Mouse (Mus musculus) intestine, embryonic 15.5 days (tissue): ENCODE measurements around the gene Ankrd44. TPM values are rescaled to one million over a fixed set of nuclear protein-coding genes. Genes with fewer than 3 reads are reported as not detected.

ENCODE experiments used
- ATAC-seq: fragments of 200-750 bp; cut with Nextera tagmentation; 2 replicates; pipeline ENCODE4 v1.8.0; 2017; ENCODE audit warnings: moderate TSS enrichment, moderate library complexity
- H3K27ac ChIP-seq: fragments of 300-500 bp; sonication (generic); 2 replicates; pipeline ENCODE4 v1.5.1; 2015; ENCODE audit warnings: mild to moderate bottlenecking, inconsistent platforms
- H3K27me3 ChIP-seq: fragments of 300-500 bp; sonication (generic); replicated peaks from 2 replicates; pipeline ENCODE4 v1.6.1; 2015; ENCODE audit warnings: inconsistent platforms
- H3K36me3 ChIP-seq: fragments of 300-500 bp; sonication (generic); 2 replicates; pipeline ENCODE4 v1.6.1; 2015; ENCODE audit warnings: inconsistent platforms
- H3K4me1 ChIP-seq: fragments of 300-500 bp; sonication (generic); replicated peaks from 2 replicates; pipeline ENCODE4 v1.6.1; 2015; ENCODE audit warnings: inconsistent platforms
- H3K4me2 ChIP-seq: fragments of 300-500 bp; sonication (generic); replicated peaks from 2 replicates; pipeline ENCODE4 v1.6.1; 2015; ENCODE audit warnings: mild to moderate bottlenecking, inconsistent platforms
- H3K4me3 ChIP-seq: fragments of 300-500 bp; sonication (generic); replicated peaks from 2 replicates; pipeline ENCODE4 v1.5.1; 2015; ENCODE audit warnings: inconsistent platforms
- H3K9ac ChIP-seq: fragments of 300-500 bp; sonication (generic); 2 replicates; pipeline ENCODE4 v1.6.1; 2015; ENCODE audit warnings: inconsistent platforms
- H3K9me3 ChIP-seq: fragments of 300-500 bp; sonication (generic); 2 replicates; pipeline ENCODE4 v1.6.1; 2016; ENCODE audit warnings: inconsistent platforms
- WGBS: fragments of 180-500 bp; shearing (Covaris S2); methylation state at CpG from one replicate; pipeline ENCODE4 v1.1.7; 2015; 5-methylcytosine and 5-hydroxymethylcytosine counted together
- polyA plus RNA-seq: library from polyadenylated mRNA; unstranded; fragments of >200 nt; fragmentation: Nextera tagmentation; extraction: Ambion mirVana; gene quantifications from 2 replicates; pipeline ENCODE4 v1.2.1, GENCODE M21; 2015

Ankrd44 gene
- polyA plus RNA-seq, 1 experiment from 2014 or later = 7.4 TPM

GRCm38 (mm10) chr1:54691824-54692223 is 234.4 kb downstream of the Ankrd44 start:
- no peaks in the 10 kb centered on the region for H3K27me3 ChIP-seq
- H3K4me2 ChIP-seq = no peak overlapping the region
- H3K9ac ChIP-seq = no peak overlapping the region
- no peak for ATAC-seq
- H3K36me3 ChIP-seq = no peaks in the 10 kb centered on the region
- no peak overlapping the region for H3K27ac ChIP-seq
- no peak overlapping the region for H3K4me3 ChIP-seq
- H3K9me3 ChIP-seq = no peaks in the 10 kb centered on the region
- no peaks in the 10 kb centered on the region for H3K4me1 ChIP-seq

GRCm38 (mm10) chr1:54690291-54690965 is 235.8 kb downstream of the Ankrd44 start:
- Histone ChIP-seq H3K4me2 (no peak overlapping the region), H3K4me1 (no peaks in the 10 kb centered on the region), H3K4me3 (no peak overlapping the region), H3K36me3 (no peaks in the 10 kb centered on the region), H3K27me3 (no peaks in the 10 kb centered on the region), H3K9ac (no peak overlapping the region), H3K9me3 (no peaks in the 10 kb centered on the region), H3K27ac (no peak overlapping the region)
- no peak for ATAC-seq
- 65% methylated on average over 13 of the region's 13 CpGs for WGBS

- 88% methylated on average over 3 of the region's 3 CpGs for WGBS
- ATAC-seq = no peak
- H3K4me2 ChIP-seq = no peak overlapping the region
- no peaks in the 10 kb centered on the region for H3K36me3 ChIP-seq
- H3K27ac ChIP-seq = no peak overlapping the region
- no peak overlapping the region for H3K4me3 ChIP-seq
- H3K9ac ChIP-seq = no peak overlapping the region
- H3K27me3 ChIP-seq = no peaks in the 10 kb centered on the region
- H3K4me1 ChIP-seq = no peaks in the 10 kb centered on the region
- no peaks in the 10 kb centered on the region for H3K9me3 ChIP-seq
Measured at GRCm38 (mm10) chr1:54688441-54688840, 237.7 kb downstream of the Ankrd44 start.

GRCm38 (mm10) chr1:54684316-54684715 is 241.9 kb downstream of the Ankrd44 start:
- Histone ChIP-seq H3K4me1 (no peaks in the 10 kb centered on the region), H3K27me3 (no peaks in the 10 kb centered on the region), H3K9me3 (no peaks in the 10 kb centered on the region), H3K27ac (no peak overlapping the region), H3K9ac (no peak overlapping the region), H3K4me2 (no peak overlapping the region), H3K4me3 (no peak overlapping the region), H3K36me3 (no peaks in the 10 kb centered on the region)
- ATAC-seq = no peak
- 72% methylated on average over 4 of the region's 4 CpGs for WGBS

GRCm38 (mm10) chr1:54679556-54679955 is 246.6 kb downstream of the Ankrd44 start:
- H3K4me2 ChIP-seq = no peak overlapping the region
- H3K27ac ChIP-seq = no peak overlapping the region
- no peaks in the 10 kb centered on the region for H3K27me3 ChIP-seq
- 76% methylated on average over 1 of the region's 1 CpGs for WGBS
- no peak for ATAC-seq
- no peaks in the 10 kb centered on the region for H3K36me3 ChIP-seq
- H3K9ac ChIP-seq = no peak overlapping the region
- H3K4me3 ChIP-seq = no peak overlapping the region
- H3K9me3 ChIP-seq = no peaks in the 10 kb centered on the region
- H3K4me1 ChIP-seq = no peaks in the 10 kb centered on the region

- no peak overlapping the region for H3K27ac ChIP-seq
- no peaks in the 10 kb centered on the region for H3K36me3 ChIP-seq
- ATAC-seq = no peak
- WGBS = 86% methylated on average over 1 of the region's 1 CpGs
- H3K9me3 ChIP-seq = no peaks in the 10 kb centered on the region
- no peak overlapping the region for H3K4me3 ChIP-seq
- no peak overlapping the region for H3K4me2 ChIP-seq
- no peaks in the 10 kb centered on the region for H3K4me1 ChIP-seq
- no peak overlapping the region for H3K9ac ChIP-seq
- no peaks in the 10 kb centered on the region for H3K27me3 ChIP-seq
Measured at GRCm38 (mm10) chr1:54678037-54678436, 248.2 kb downstream of the Ankrd44 start.

- Histone ChIP-seq H3K9ac (no peak overlapping the region), H3K4me2 (no peak overlapping the region), H3K27me3 (no peaks in the 10 kb centered on the region), H3K4me3 (no peak overlapping the region), H3K4me1 (no peaks in the 10 kb centered on the region), H3K27ac (no peak overlapping the region), H3K9me3 (no peaks in the 10 kb centered on the region), H3K36me3 (no peaks in the 10 kb centered on the region)
- no peak for ATAC-seq
- WGBS = 73% methylated on average over 5 of the region's 5 CpGs
Measured at GRCm38 (mm10) chr1:54675478-54675877, 250.7 kb downstream of the Ankrd44 start.

GRCm38 (mm10) chr1:54667991-54668390 is 258.2 kb downstream of the Ankrd44 start:
- H3K9ac ChIP-seq = no peak overlapping the region
- no peak overlapping the region for H3K27ac ChIP-seq
- no peak overlapping the region for H3K4me3 ChIP-seq
- no peaks in the 10 kb centered on the region for H3K36me3 ChIP-seq
- no peak overlapping the region for H3K4me2 ChIP-seq
- no peaks in the 10 kb centered on the region for H3K9me3 ChIP-seq
- 73% methylated on average over 2 of the region's 2 CpGs for WGBS
- no peaks in the 10 kb centered on the region for H3K27me3 ChIP-seq
- ATAC-seq = no peak
- no peaks in the 10 kb centered on the region for H3K4me1 ChIP-seq

- Histone ChIP-seq H3K4me3 (no peak overlapping the region), H3K4me2 (no peak overlapping the region), H3K27ac (no peak overlapping the region), H3K9ac (no peak overlapping the region), H3K4me1 (no peaks in the 10 kb centered on the region), H3K9me3 (no peaks in the 10 kb centered on the region), H3K36me3 (no peaks in the 10 kb centered on the region), H3K27me3 (no peaks in the 10 kb centered on the region)
- 66% methylated on average over 8 of the region's 8 CpGs for WGBS
- no peak for ATAC-seq
Measured at GRCm38 (mm10) chr1:54665582-54666405, 260.4 kb downstream of the Ankrd44 start.

GRCm38 (mm10) chr1:54665095-54665494 is 261.1 kb downstream of the Ankrd44 start:
- no peaks in the 10 kb centered on the region for H3K27me3 ChIP-seq
- H3K4me1 ChIP-seq = no peaks in the 10 kb centered on the region
- no peaks in the 10 kb centered on the region for H3K36me3 ChIP-seq
- 84% methylated on average over 4 of the region's 4 CpGs for WGBS
- ATAC-seq = no peak
- H3K4me2 ChIP-seq = no peak overlapping the region
- H3K9me3 ChIP-seq = no peaks in the 10 kb centered on the region
- H3K9ac ChIP-seq = no peak overlapping the region
- no peak overlapping the region for H3K4me3 ChIP-seq
- no peak overlapping the region for H3K27ac ChIP-seq

- H3K27me3 ChIP-seq = no peaks in the 10 kb centered on the region
- no peaks in the 10 kb centered on the region for H3K4me1 ChIP-seq
- H3K27ac ChIP-seq = no peak overlapping the region
- no peak overlapping the region for H3K9ac ChIP-seq
- no peaks in the 10 kb centered on the region for H3K36me3 ChIP-seq
- ATAC-seq = no peak
- no peaks in the 10 kb centered on the region for H3K9me3 ChIP-seq
- H3K4me3 ChIP-seq = no peak overlapping the region
- 84% methylated on average over 6 of the region's 6 CpGs for WGBS
- no peak overlapping the region for H3K4me2 ChIP-seq
Measured at GRCm38 (mm10) chr1:54660674-54661073, 265.5 kb downstream of the Ankrd44 start.

GRCm38 (mm10) chr1:54658558-54658957 is 267.6 kb downstream of the Ankrd44 start:
- H3K27me3 ChIP-seq = no peaks in the 10 kb centered on the region
- H3K9ac ChIP-seq = no peak overlapping the region
- ATAC-seq = peak; percentile 86
- WGBS = 61% methylated on average over 4 of the region's 4 CpGs
- no peaks in the 10 kb centered on the region for H3K9me3 ChIP-seq
- no peak overlapping the region for H3K4me2 ChIP-seq
- H3K4me1 ChIP-seq = no peaks in the 10 kb centered on the region
- H3K36me3 ChIP-seq = no peaks in the 10 kb centered on the region
- no peak overlapping the region for H3K27ac ChIP-seq
- no peak overlapping the region for H3K4me3 ChIP-seq

GRCm38 (mm10) chr1:54648237-54648636 is 277.9 kb downstream of the Ankrd44 start:
- ATAC-seq = no peak
- H3K9ac ChIP-seq = no peak overlapping the region
- no peak overlapping the region for H3K4me2 ChIP-seq
- H3K27me3 ChIP-seq = no peaks in the 10 kb centered on the region
- H3K9me3 ChIP-seq = no peaks in the 10 kb centered on the region
- no peak overlapping the region for H3K4me3 ChIP-seq
- H3K27ac ChIP-seq = no peak overlapping the region
- 85% methylated on average over 5 of the region's 5 CpGs for WGBS
- H3K36me3 ChIP-seq = no peaks in the 10 kb centered on the region
- H3K4me1 ChIP-seq = no peaks in the 10 kb centered on the region
